Mouse (Mus musculus) forebrain, embryonic 16.5 days (tissue): ENCODE data around the gene Olfr622. TPM values are rescaled to one million over a fixed set of nuclear protein-coding genes. Genes with fewer than 3 reads are reported as not detected.

Experiments
- polyA plus RNA-seq: library from polyadenylated mRNA; unstranded; fragments of >200 nt; fragmentation: Nextera tagmentation; extraction: Ambion mirVana; gene quantifications from 2 replicates; pipeline ENCODE4 v1.2.1, GENCODE M21; 2015

Olfr622 gene
- polyA plus RNA-seq, 1 experiment from 2014 or later: not detected

Other genes with a start within 250 kb of the Olfr622 start
- not detected in 2 replicates for gene Usp17lc, start 227.6 kb downstream of the Olfr622 start, polyA plus RNA-seq
- gene Olfr605, start 197.3 kb downstream of the Olfr622 start, polyA plus RNA-seq: not detected in 2 replicates
- gene Olfr606, start 193.7 kb downstream of the Olfr622 start, polyA plus RNA-seq: not detected in 2 replicates
- not detected in 2 replicates for gene Olfr607, start 178.6 kb downstream of the Olfr622 start, polyA plus RNA-seq
- gene Olfr608, start 172.8 kb downstream of the Olfr622 start, polyA plus RNA-seq: not detected in 2 replicates
- gene Olfr609, start 144.6 kb downstream of the Olfr622 start, polyA plus RNA-seq: not detected in 2 replicates
- gene Olfr610, start 130.6 kb downstream of the Olfr622 start, polyA plus RNA-seq: not detected in 2 replicates
- gene Olfr611, start 121.9 kb downstream of the Olfr622 start, polyA plus RNA-seq: not detected in 2 replicates
- gene Olfr612, start 100.0 kb downstream of the Olfr622 start, polyA plus RNA-seq: not detected in 2 replicates
- not detected in 2 replicates for gene Olfr613, start 94.6 kb downstream of the Olfr622 start, polyA plus RNA-seq
- gene Olfr615, start 86.6 kb downstream of the Olfr622 start, polyA plus RNA-seq: not detected in 2 replicates
- gene Olfr616, start 73.6 kb downstream of the Olfr622 start, polyA plus RNA-seq: not detected in 2 replicates
- not detected in 2 replicates for gene Olfr617, start 69.6 kb downstream of the Olfr622 start, polyA plus RNA-seq
- not detected in 2 replicates for gene Olfr618, start 52.6 kb downstream of the Olfr622 start, polyA plus RNA-seq
- not detected in 2 replicates for gene Olfr619, start 42.1 kb downstream of the Olfr622 start, polyA plus RNA-seq
- not detected in 2 replicates for gene Olfr620, start 30.2 kb downstream of the Olfr622 start, polyA plus RNA-seq
- gene Olfr623, start 21.0 kb upstream of the Olfr622 start, polyA plus RNA-seq: not detected in 2 replicates
- gene Olfr624, start 28.5 kb upstream of the Olfr622 start, polyA plus RNA-seq: not detected in 2 replicates
- gene Olfr625-ps1, start 40.0 kb upstream of the Olfr622 start, polyA plus RNA-seq: not detected in 2 replicates
- not detected in 2 replicates for gene Olfr243, start 72.0 kb upstream of the Olfr622 start, polyA plus RNA-seq
- gene Olfr628, start 87.7 kb upstream of the Olfr622 start, polyA plus RNA-seq: not detected in 2 replicates
- gene Olfr629, start 102.2 kb upstream of the Olfr622 start, polyA plus RNA-seq: not detected in 2 replicates
- gene Olfr630, start 114.6 kb upstream of the Olfr622 start, polyA plus RNA-seq: not detected in 2 replicates
- not detected in 2 replicates for gene Olfr69, start 128.9 kb upstream of the Olfr622 start, polyA plus RNA-seq
- not detected in 2 replicates for gene Olfr68, start 137.0 kb upstream of the Olfr622 start, polyA plus RNA-seq
- not detected in 2 replicates for gene Olfr67, start 149.1 kb upstream of the Olfr622 start, polyA plus RNA-seq
- gene Hbb-bt, start 171.3 kb upstream of the Olfr622 start, polyA plus RNA-seq: 1,171 and 1,472 TPM in 2 replicates
- gene Hbb-bs, start 185.4 kb upstream of the Olfr622 start, polyA plus RNA-seq: 3,869 and 4,747 TPM in 2 replicates
- gene Hbb-bh2, start 197.8 kb upstream of the Olfr622 start, polyA plus RNA-seq: not detected in 2 replicates
- gene Hbb-bh1, start 200.5 kb upstream of the Olfr622 start, polyA plus RNA-seq: 0.43 TPM in 1 of 2 replicates, not detected in the other
- 24.4 and 25.7 TPM in 2 replicates for gene Hbb-y, start 210.5 kb upstream of the Olfr622 start, polyA plus RNA-seq
- not detected in 2 replicates for gene Olfr66, start 243.6 kb upstream of the Olfr622 start, polyA plus RNA-seq